Mouse (Mus musculus): ENCODE measurements around the gene Plekha6. TPM values are rescaled to one million over a fixed set of nuclear protein-coding genes. Genes with fewer than 3 reads are reported as not detected.

Gene Plekha6
- polyA plus RNA-seq, 1 experiment from 2014 or later: 12.5 TPM

DNA sequence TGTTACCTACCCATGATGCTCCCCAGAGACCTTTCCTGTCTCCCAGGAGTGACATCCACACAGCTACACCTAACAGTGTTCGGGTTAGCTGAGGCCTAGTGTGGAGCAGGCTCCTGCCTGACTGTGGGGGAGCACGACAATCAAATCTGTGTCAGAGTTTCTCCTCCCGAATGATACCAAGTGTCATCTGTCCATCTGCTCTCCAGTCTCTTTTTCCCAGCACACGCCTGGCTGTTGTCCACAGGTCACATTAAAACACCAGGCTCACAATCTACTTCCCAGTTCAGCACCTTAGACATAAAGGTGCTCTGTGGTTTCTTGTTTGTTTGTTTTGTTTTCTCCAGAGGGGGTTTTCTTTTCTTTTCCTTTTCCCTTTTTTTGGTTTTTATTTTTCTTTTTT is 48.3 kb downstream of the Plekha6 start:
- 77% methylated on average over 4 of the region's 4 CpGs for WGBS
- no peaks in the 10 kb centered on the region for H3K9me3 ChIP-seq (replicated peaks)
- peak overlapping the region; percentile 78 for H3K27ac ChIP-seq (replicated peaks)
- 0 out of 2 replicates have a peak, but pooled peaks cover 9% of the 10 kb centered on the region for H3K36me3 ChIP-seq
- no peak for DNase-seq (ENCODE audit: low spot score)
- no peak overlapping the region for H3K4me3 ChIP-seq
- H3K4me1 ChIP-seq: peaks cover 88% of the 10 kb centered on the region
- no peaks in the 10 kb centered on the region for H3K27me3 ChIP-seq (ENCODE audit: low read depth, poor library complexity, severe bottlenecking)

DNA sequence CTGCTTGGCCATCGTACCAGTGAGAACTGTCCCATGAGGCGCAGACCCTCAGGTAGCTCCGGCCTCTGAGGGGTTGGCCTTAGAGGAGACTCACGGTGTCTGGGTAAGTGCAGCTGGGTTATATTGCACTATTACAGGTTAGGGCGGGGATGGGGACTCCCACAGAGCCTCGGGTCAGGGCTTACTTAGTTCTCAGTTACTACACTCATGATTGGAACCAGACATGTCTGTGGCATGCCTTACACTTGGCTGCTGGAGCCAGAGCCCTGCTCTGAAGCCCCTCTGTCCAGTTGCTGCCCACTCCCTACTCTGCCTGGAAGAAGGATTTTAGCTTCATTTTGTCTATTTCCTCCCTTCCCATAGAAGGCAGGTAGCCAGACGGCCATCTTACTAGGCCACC is 49.1 kb downstream of the Plekha6 start:
- no peak overlapping the region for H3K4me3 ChIP-seq
- H3K4me1 ChIP-seq: peaks cover 92% of the 10 kb centered on the region
- no peak for DNase-seq (ENCODE audit: low spot score)
- no peaks in the 10 kb centered on the region for H3K9me3 ChIP-seq (replicated peaks)
- peak overlapping the region; percentile 78 for H3K27ac ChIP-seq (replicated peaks)
- no peaks in the 10 kb centered on the region for H3K27me3 ChIP-seq (ENCODE audit: low read depth, poor library complexity, severe bottlenecking)
- 83% methylated on average over 7 of the region's 7 CpGs for WGBS
- 0 out of 2 replicates have a peak, but pooled peaks cover 9% of the 10 kb centered on the region for H3K36me3 ChIP-seq

- DNase-seq (ENCODE audit: low spot score): no peak
- H3K27ac ChIP-seq (replicated peaks): peak overlapping the region; percentile 78
- no peaks in the 10 kb centered on the region for H3K9me3 ChIP-seq (replicated peaks)
- 94% methylated on average over 4 of the region's 4 CpGs for WGBS
- H3K36me3 ChIP-seq: 0 out of 2 replicates have a peak, but pooled peaks cover 9% of the 10 kb centered on the region
- peaks cover 92% of the 10 kb centered on the region for H3K4me1 ChIP-seq
- H3K4me3 ChIP-seq: no peak overlapping the region
- H3K27me3 ChIP-seq (ENCODE audit: low read depth, poor library complexity, severe bottlenecking): no peaks in the 10 kb centered on the region
Measured at GRCm38 (mm10) chr1:133213901-133214300, 49.9 kb downstream of the Plekha6 start.

DNA sequence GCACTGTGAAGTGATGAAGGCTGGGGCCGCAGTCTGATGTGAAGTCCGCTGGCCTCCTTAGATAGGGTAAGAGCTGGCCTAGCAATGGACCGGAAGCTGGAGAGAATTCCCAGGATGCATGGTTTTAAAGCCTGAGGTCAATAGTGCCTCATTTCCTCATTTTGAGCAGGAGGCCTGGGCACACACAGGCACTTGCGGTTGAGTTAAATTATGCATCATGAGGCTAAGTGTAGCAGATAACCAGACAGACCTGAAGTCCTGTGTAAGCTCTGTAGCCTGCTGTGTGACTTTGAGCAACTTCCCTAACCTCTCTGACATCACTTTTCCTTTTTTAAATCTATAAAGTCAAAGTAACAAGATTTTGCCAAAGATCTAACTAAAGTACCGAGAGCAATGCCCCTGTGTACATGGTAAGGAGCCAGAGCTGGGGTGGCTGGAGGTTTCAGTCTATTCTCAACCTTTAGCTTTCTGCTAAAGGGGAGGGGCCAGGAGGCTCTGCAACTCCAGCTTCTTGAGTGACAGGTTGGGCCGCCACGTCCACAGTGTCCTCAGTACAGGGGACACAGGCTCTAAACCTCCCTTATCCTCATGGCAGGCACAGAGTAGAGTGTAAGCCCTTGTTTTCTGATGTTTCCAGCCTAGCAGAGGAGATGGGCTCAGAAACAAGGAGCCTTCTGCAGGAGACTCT is 50.8 kb downstream of the Plekha6 start:
- H3K27me3 ChIP-seq (ENCODE audit: low read depth, poor library complexity, severe bottlenecking): no peaks in the 10 kb centered on the region
- no peak for DNase-seq (ENCODE audit: low spot score)
- H3K27ac ChIP-seq (replicated peaks): peak overlapping the region; percentile 78
- no peak overlapping the region for H3K4me3 ChIP-seq
- WGBS: 71% methylated on average over 7 of the region's 7 CpGs
- peaks cover 92% of the 10 kb centered on the region for H3K4me1 ChIP-seq
- no peaks in the 10 kb centered on the region for H3K9me3 ChIP-seq (replicated peaks)
- H3K36me3 ChIP-seq: 0 out of 2 replicates have a peak, but pooled peaks cover 9% of the 10 kb centered on the region

DNA sequence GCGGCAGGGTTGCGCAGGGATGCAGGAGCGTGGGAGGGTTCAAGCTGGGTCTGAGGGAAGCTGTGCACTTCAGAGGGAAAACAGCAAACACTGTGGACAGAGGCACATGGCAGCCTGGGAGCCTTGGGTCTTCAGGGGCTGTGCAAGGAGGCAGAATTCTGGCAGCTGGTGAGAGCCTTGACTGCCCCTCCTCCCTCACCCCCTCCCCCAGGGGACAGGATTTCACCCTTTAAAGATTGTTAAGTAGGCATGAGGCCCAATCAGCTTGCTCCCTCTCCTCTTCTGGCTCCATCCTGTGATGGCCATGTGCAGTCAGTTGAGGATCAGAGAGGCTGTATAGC is 51.3 kb downstream of the Plekha6 start:
- H3K4me3 ChIP-seq: no peak overlapping the region
- H3K4me1 ChIP-seq: peaks cover 90% of the 10 kb centered on the region
- H3K36me3 ChIP-seq: 0 out of 2 replicates have a peak, but pooled peaks cover 9% of the 10 kb centered on the region
- H3K27me3 ChIP-seq (ENCODE audit: low read depth, poor library complexity, severe bottlenecking): no peaks in the 10 kb centered on the region
- WGBS: 77% methylated on average over 3 of the region's 3 CpGs
- no peaks in the 10 kb centered on the region for H3K9me3 ChIP-seq (replicated peaks)
- peak overlapping the region; percentile 78 for H3K27ac ChIP-seq (replicated peaks)
- DNase-seq (ENCODE audit: low spot score): peak; percentile 39

DNA sequence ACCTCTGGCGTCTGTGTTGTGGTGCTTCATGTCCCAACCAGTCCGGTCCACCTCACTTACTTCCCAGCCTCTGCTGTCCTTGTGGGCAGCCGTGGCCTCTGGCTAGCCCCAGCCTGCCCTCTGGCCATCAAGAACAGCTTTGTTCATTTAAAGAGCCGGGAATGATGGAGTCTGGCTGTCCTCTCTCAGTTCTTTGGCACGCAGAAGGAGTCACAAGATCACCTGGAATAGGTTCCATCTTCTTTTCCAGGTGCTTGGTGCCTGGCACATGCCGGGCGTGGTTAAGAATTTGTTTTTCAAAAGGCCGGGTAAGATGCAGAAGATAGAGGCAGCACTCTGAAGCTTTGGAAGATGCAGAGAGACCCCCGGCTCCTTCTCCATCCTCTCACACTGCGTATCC is 51.7 kb downstream of the Plekha6 start:
- Histone ChIP-seq H3K9me3 (replicated peaks) (no peaks in the 10 kb centered on the region), H3K36me3 (peaks cover 9% of the 10 kb centered on the region; the same call in 1 of the 2 replicates), H3K27ac (replicated peaks) (peak overlapping the region; percentile 78), H3K4me1 (peaks cover 90% of the 10 kb centered on the region), H3K27me3 (ENCODE audit: low read depth, poor library complexity, severe bottlenecking) (no peaks in the 10 kb centered on the region), H3K4me3 (no peak overlapping the region)
- no peak for DNase-seq (ENCODE audit: low spot score)
- WGBS: 84% methylated on average over 10 of the region's 10 CpGs

GRCm38 (mm10) chr1:133217031-133217430 is 53.0 kb downstream of the Plekha6 start:
- Histone ChIP-seq H3K9me3 (replicated peaks) (no peaks in the 10 kb centered on the region), H3K27ac (replicated peaks) (peak overlapping the region; percentile 78), H3K4me3 (no peak overlapping the region), H3K36me3 (peaks cover 6% of the 10 kb centered on the region; the same call in 1 of the 2 replicates), H3K27me3 (ENCODE audit: low read depth, poor library complexity, severe bottlenecking) (no peaks in the 10 kb centered on the region), H3K4me1 (peaks cover 90% of the 10 kb centered on the region)
- WGBS: 69% methylated on average over 5 of the region's 5 CpGs
- DNase-seq (ENCODE audit: low spot score): no peak

DNA sequence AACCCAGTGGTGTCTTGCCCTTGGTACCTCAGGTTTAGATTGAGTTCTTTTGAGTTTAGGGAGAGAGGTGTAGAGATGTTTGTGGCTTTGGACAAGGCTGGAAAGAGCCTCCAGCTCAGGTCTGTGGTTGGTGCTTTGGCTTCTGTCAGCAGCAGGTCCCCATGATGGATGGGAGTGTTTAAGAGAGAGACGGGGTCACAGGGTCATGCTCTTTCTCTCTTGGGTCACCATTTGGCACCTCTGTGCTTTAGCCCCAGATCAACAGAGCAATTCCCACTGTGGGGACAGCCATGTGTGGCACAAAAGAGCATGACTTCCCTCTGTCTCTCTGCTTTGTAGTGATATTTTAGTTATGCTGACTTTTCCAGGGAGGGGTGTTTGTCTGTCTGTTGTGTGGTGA is 55.1 kb downstream of the Plekha6 start:
- no peaks in the 10 kb centered on the region for H3K9me3 ChIP-seq (replicated peaks)
- H3K4me3 ChIP-seq: no peak overlapping the region
- H3K36me3 ChIP-seq: peaks cover 2% of the 10 kb centered on the region; the same call in 1 of the 2 replicates
- 0 out of 2 replicates have a peak, but pooled peaks cover 10% of the 10 kb centered on the region for H3K27me3 ChIP-seq (ENCODE audit: low read depth, poor library complexity, severe bottlenecking)
- peaks cover 86% of the 10 kb centered on the region for H3K4me1 ChIP-seq
- H3K27ac ChIP-seq (replicated peaks): peak overlapping the region; percentile 50; the same call in 1 of the 2 replicates
- 75% methylated on average over 1 of the region's 1 CpGs for WGBS
- DNase-seq (ENCODE audit: low spot score): no peak

DNA sequence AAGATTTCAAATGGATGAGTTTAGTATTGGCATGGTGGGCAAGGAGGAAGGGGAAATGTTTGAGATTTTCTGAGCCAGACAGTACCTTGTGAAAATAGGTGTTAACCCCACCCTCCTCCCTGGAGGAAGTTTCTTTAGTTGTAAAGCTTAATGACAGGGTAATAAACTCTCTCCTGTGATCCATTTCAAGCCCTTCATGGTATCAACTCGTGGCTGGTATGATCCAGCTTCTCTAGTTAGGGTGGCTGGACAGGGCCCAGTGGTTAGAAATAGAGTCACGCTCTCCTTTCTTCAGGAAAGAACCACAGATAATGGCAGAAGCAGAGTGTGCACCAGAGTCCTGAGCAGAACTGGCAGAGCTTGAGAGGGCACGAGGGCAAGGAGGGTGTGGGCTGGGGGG is 57.4 kb downstream of the Plekha6 start:
- H3K4me1 ChIP-seq: peaks cover 77% of the 10 kb centered on the region

DNA sequence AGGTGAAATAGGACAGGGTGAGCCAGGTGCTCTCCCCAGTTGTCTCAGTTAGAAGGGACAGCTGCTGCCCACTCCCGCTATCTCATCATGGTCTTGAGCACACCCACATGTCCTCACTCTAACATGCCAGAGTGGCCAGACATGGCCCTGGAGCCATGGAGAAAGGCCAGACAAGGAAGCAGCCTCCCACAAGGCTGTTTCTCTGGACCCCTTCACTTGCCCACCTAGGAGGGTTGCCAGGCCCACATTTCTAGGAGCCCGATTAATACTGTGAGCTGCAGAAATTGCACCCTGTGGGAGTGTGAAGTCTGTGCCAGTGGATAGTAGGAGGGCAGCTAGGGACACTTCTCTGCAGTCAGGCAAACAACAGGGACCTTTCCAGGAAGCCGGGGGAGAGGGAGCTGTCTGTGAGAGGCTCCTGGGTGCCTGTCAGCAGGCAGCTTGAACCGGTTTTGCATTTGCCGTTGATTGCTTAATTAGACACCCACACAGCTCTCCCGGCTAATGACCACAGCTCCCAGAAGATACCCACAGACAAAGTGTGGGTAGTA is 58.5 kb downstream of the Plekha6 start:
- peaks cover 33% of the 10 kb centered on the region for H3K27me3 ChIP-seq (ENCODE audit: low read depth, poor library complexity, severe bottlenecking)
- H3K36me3 ChIP-seq: no peaks in the 10 kb centered on the region; the same call in 1 of the 2 replicates
- 66% methylated on average over 6 of the region's 6 CpGs for WGBS
- no peak for DNase-seq (ENCODE audit: low spot score)
- no peaks in the 10 kb centered on the region for H3K9me3 ChIP-seq (replicated peaks)
- H3K27ac ChIP-seq (replicated peaks): peak overlapping the region; percentile 58
- no peak overlapping the region for H3K4me3 ChIP-seq
- H3K4me1 ChIP-seq: peaks cover 77% of the 10 kb centered on the region

More for the DNA sequence above, 57.4 kb downstream of the Plekha6 start:
- no peak for DNase-seq (ENCODE audit: low spot score)
- Histone ChIP-seq H3K4me3 (no peak overlapping the region), H3K36me3 (peaks cover 1% of the 10 kb centered on the region; the same call in 1 of the 2 replicates), H3K9me3 (replicated peaks) (no peaks in the 10 kb centered on the region), H3K27ac (replicated peaks) (no peak overlapping the region), H3K27me3 (ENCODE audit: low read depth, poor library complexity, severe bottlenecking) (peaks cover 23% of the 10 kb centered on the region)
- WGBS: 81% methylated on average over 3 of the region's 3 CpGs

GRCm38 (mm10) chr1:133224674-133225073 is 60.7 kb downstream of the Plekha6 start:
- Histone ChIP-seq H3K4me1 (peaks cover 73% of the 10 kb centered on the region), H3K4me3 (no peak overlapping the region), H3K27ac (replicated peaks) (no peak overlapping the region), H3K9me3 (replicated peaks) (no peaks in the 10 kb centered on the region), H3K36me3 (no peaks in the 10 kb centered on the region; the same call in 1 of the 2 replicates), H3K27me3 (ENCODE audit: low read depth, poor library complexity, severe bottlenecking) (peaks cover 39% of the 10 kb centered on the region)
- DNase-seq (ENCODE audit: low spot score): no peak

DNA sequence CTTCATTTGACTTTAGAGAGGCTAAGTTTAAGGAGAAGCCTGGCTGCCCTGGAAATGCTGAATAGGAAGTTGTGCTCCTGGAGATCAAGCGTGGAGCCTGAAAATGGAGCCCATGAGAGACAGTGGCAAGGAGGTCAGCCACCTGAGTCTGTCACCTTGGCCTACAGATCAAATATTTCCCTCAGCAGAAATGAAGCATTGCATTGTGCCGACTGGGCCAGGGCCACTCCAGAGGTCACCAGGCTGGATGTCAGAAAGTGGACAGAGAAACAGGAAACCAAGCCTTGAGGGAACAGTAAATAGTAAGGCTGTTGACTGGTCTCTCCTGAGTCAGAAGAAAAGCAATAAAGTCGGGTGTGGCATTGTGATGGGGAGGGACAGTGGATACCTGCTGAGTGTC is 61.1 kb downstream of the Plekha6 start:
- Histone ChIP-seq H3K4me1 (peaks cover 71% of the 10 kb centered on the region), H3K27ac (replicated peaks) (no peak overlapping the region), H3K4me3 (no peak overlapping the region), H3K27me3 (ENCODE audit: low read depth, poor library complexity, severe bottlenecking) (peaks cover 39% of the 10 kb centered on the region), H3K36me3 (no peaks in the 10 kb centered on the region; the same call in 1 of the 2 replicates), H3K9me3 (replicated peaks) (no peaks in the 10 kb centered on the region)
- no peak for DNase-seq (ENCODE audit: low spot score)
- 85% methylated on average over 3 of the region's 3 CpGs for WGBS

DNA sequence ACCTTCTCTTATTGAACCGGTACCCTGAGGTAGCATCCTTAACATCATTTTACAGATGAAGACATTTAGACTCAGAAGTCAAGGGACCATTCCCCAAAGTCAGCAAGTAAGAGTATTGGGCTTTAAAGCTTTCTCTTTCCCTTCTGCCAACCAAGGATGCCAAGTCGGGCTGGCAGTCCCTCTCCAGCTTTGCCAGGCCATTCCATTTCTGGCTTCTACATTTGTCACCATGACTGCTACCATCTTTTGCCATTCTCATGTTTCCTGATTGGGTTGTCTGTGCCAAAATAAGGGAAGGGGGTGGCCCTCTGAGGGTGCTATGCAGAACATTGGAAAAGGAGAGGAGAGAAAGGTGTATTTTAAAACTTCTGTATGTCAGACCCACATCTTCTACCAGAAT is 61.6 kb downstream of the Plekha6 start:
- H3K36me3 ChIP-seq: no peaks in the 10 kb centered on the region; the same call in 1 of the 2 replicates
- no peak overlapping the region for H3K27ac ChIP-seq (replicated peaks)
- H3K4me1 ChIP-seq: peaks cover 67% of the 10 kb centered on the region
- peaks cover 39% of the 10 kb centered on the region for H3K27me3 ChIP-seq (ENCODE audit: low read depth, poor library complexity, severe bottlenecking)
- no peaks in the 10 kb centered on the region for H3K9me3 ChIP-seq (replicated peaks)
- WGBS: 88% methylated on average over 2 of the region's 2 CpGs
- DNase-seq (ENCODE audit: low spot score): no peak
- no peak overlapping the region for H3K4me3 ChIP-seq

All from midbrain, embryonic 10.5 days (tissue).